Mouse (Mus musculus) midbrain, embryonic 11.5 days (tissue): ENCODE measurements at regions not wholly inside any gene's neighbourhood (a gene's known extent, or its start where the extent isn't known, plus 50 kb on each side); places are given as distances from the start of the nearest gene placed in this dataset. TPM values are rescaled to one million over a fixed set of nuclear protein-coding genes. Genes with fewer than 3 reads are reported as not detected.

Experiments
- ATAC-seq: fragments of 200-750 bp; cut with Nextera tagmentation; 2 replicates; pipeline ENCODE4 v1.8.0; 2017; ENCODE audit warnings: moderate TSS enrichment, moderate library complexity; ENCODE audit not compliant: low FRiP score
- DNase-seq: peaks from one replicate; pipeline ENCODE4 v3.0.0; 2015; ENCODE audit warnings: low spot score; ENCODE audit errors: missing footprints
- H3K27ac ChIP-seq: fragments of 300-500 bp; sonication (generic); 2 replicates; pipeline ENCODE4 v1.5.1; 2014; ENCODE audit warnings: low read depth, low read length
- H3K27me3 ChIP-seq: fragments of 300-500 bp; sonication (generic); 2 replicates; pipeline ENCODE4 v1.6.1; 2014; ENCODE audit warnings: mild to moderate bottlenecking, low read length, moderate library complexity, mixed read lengths; ENCODE audit not compliant: control insufficient read depth, insufficient read depth
- H3K36me3 ChIP-seq: fragments of 300-500 bp; sonication (generic); 2 replicates; pipeline ENCODE4 v1.6.1; 2014; ENCODE audit warnings: mild to moderate bottlenecking, low read length, moderate library complexity, mixed read lengths; ENCODE audit not compliant: control insufficient read depth, insufficient read depth
- H3K4me1 ChIP-seq: fragments of 300-500 bp; sonication (generic); 2 replicates; pipeline ENCODE4 v1.6.1; 2014; ENCODE audit warnings: low read length; ENCODE audit not compliant: control insufficient read depth, insufficient read depth
- H3K4me2 ChIP-seq: fragments of 300-500 bp; sonication (generic); 2 replicates; pipeline ENCODE4 v1.6.1; 2014; ENCODE audit warnings: mild to moderate bottlenecking, moderate library complexity
- H3K4me3 ChIP-seq: fragments of 300-500 bp; sonication (generic); 2 replicates; pipeline ENCODE4 v1.5.1; 2014; ENCODE audit warnings: low read depth, low read length
- H3K9ac ChIP-seq: fragments of 300-500 bp; sonication (generic); 2 replicates; pipeline ENCODE4 v1.6.1; 2014; ENCODE audit warnings: low read length
- H3K9me3 ChIP-seq: fragments of 300-500 bp; sonication (generic); 2 replicates; pipeline ENCODE4 v1.6.1; 2016; ENCODE audit warnings: low read length; ENCODE audit not compliant: control insufficient read depth
- WGBS: fragments of 180-500 bp; shearing (Covaris S2); extraction: QIAGEN DNeasy Blood & Tissue Kit; methylation state at CpG from one replicate; pipeline ENCODE4 v1.1.7; 2014; 5-methylcytosine and 5-hydroxymethylcytosine counted together
- microRNA-seq: library from miRNA; unstranded; fragments of <30 nt; microRNA quantifications from one replicate; pipeline ENCODE4, GENCODE M21; 2017

DNA sequence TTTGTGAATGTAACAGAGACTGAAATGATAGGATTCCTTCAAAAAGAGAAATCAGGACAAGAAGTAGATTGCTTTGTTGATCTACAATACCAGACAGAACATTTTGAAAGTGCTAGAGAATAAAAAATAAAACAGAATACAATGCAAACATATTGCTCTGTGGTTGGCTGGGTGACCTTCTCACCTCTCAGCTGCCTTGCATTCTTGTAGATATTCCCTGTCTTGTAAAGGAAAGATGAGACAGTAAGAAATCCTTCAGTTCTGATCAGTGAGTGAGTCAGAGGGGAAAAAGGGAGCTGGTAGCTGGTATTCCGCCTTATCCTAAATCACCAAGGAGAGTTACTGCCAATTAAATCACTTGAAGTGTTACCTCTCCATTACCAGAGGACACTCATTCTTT lies 56.4 kb upstream of the Egfr start:
- no peak overlapping the region for H3K4me2 ChIP-seq
- H3K9me3 ChIP-seq: no peaks in the 10 kb centered on the region
- H3K36me3 ChIP-seq: no peaks in the 10 kb centered on the region
- ATAC-seq: no peak
- 83% methylated on average over 1 of the region's 1 CpGs for WGBS
- H3K9ac ChIP-seq: no peak overlapping the region
- no peak for DNase-seq
- no peak overlapping the region for H3K27ac ChIP-seq
- no peaks in the 10 kb centered on the region for H3K4me1 ChIP-seq
- H3K4me3 ChIP-seq: no peak overlapping the region
- no peaks in the 10 kb centered on the region for H3K27me3 ChIP-seq

- ATAC-seq: no peak
- 88% methylated on average over 2 of the region's 2 CpGs for WGBS
- Histone ChIP-seq H3K27ac (no peak overlapping the region), H3K9ac (no peak overlapping the region), H3K4me3 (no peak overlapping the region), H3K4me1 (no peaks in the 10 kb centered on the region), H3K4me2 (no peak overlapping the region), H3K36me3 (no peaks in the 10 kb centered on the region), H3K27me3 (no peaks in the 10 kb centered on the region), H3K9me3 (no peaks in the 10 kb centered on the region)
- DNase-seq: no peak
Measured at GRCm38 (mm10) chr11:16696787-16697186, 55.2 kb upstream of the Egfr start.

DNA sequence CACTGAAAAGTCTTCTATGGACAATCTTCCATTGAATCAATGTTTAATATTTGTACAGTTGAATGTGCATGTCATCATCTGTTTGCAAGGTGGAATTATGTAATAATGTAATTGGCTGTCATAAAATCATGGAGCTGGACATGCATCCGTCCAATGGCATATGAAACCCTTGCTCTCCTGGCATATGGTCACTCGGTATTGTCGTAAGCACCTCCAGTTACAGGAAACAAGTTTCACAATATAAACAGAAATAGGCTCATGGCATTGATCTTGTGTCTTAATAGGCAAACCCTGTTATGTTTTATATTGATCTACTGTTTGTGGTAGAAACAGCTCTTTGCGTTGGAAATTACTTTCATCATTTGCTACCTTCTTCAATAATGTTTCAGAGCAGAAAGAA lies 50.2 kb upstream of the Egfr start:
- Histone ChIP-seq H3K27ac (no peak overlapping the region), H3K36me3 (no peaks in the 10 kb centered on the region), H3K4me2 (no peak overlapping the region), H3K9ac (no peak overlapping the region), H3K4me3 (no peak overlapping the region), H3K4me1 (no peaks in the 10 kb centered on the region), H3K27me3 (no peaks in the 10 kb centered on the region), H3K9me3 (no peaks in the 10 kb centered on the region)
- WGBS: 90% methylated on average over 4 of the region's 4 CpGs
- DNase-seq (no peak), ATAC-seq (no peak)

Small RNAs in the stretch of these regions (microRNA-seq; reads per million reads assigned to microRNA genes)
- not detected for gene Gm24714
